Mouse (Mus musculus): ENCODE measurements around the gene Coro2b. TPM values are rescaled to one million over a fixed set of nuclear protein-coding genes. Genes with fewer than 3 reads are reported as not detected.

The Coro2b gene
- polyA plus RNA-seq, 1 experiment from 2014 or later, result 6.3 TPM

GRCm38 (mm10) chr9:62521541-62521940 is 15.3 kb downstream of the Coro2b start:
- H3K4me1 ChIP-seq, result peaks cover 82% of the 10 kb centered on the region
- H3K9me3 ChIP-seq, result no peaks in the 10 kb centered on the region
- peaks cover 6% of the 10 kb centered on the region; the same call in 1 of the 2 replicates for H3K27me3 ChIP-seq (ENCODE audit: insufficient read depth, poor library complexity, severe bottlenecking)
- H3K27ac ChIP-seq, result peak overlapping the region; percentile 74
- no peak overlapping the region for H3K4me3 ChIP-seq
- WGBS, result 48% methylated on average over 9 of the region's 9 CpGs
- H3K36me3 ChIP-seq, result no peaks in the 10 kb centered on the region
- no peak for DNase-seq (ENCODE audit: low spot score)

DNA sequence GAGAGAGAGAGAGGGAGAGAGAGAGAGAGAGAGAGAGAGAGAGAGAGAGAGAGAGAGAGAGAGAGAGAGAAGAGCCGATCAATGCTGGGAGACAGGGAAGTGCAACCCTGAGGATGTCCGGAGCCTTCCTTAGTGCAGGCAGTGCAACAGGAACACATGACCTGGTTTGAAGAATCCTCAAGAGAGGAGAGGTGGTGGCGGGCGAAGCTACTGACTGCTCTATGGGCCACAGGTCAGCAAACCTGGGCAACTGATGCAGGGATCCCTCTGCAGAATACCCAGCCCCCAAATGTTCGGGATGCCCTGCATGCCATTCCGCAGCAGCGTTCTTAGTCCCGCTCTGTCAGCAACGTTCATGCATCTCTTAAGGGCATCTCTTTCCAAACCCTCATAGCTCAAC is 15.9 kb downstream of the Coro2b start:
- H3K9me3 ChIP-seq, result no peaks in the 10 kb centered on the region
- H3K4me1 ChIP-seq, result peaks cover 76% of the 10 kb centered on the region
- H3K27me3 ChIP-seq (ENCODE audit: insufficient read depth, poor library complexity, severe bottlenecking), result peaks cover 6% of the 10 kb centered on the region; the same call in 1 of the 2 replicates
- H3K4me3 ChIP-seq, result no peak overlapping the region
- WGBS, result 24% methylated on average over 9 of the region's 9 CpGs
- no peaks in the 10 kb centered on the region for H3K36me3 ChIP-seq
- H3K27ac ChIP-seq, result peak overlapping the region; percentile 74
- no peak for DNase-seq (ENCODE audit: low spot score)

DNA sequence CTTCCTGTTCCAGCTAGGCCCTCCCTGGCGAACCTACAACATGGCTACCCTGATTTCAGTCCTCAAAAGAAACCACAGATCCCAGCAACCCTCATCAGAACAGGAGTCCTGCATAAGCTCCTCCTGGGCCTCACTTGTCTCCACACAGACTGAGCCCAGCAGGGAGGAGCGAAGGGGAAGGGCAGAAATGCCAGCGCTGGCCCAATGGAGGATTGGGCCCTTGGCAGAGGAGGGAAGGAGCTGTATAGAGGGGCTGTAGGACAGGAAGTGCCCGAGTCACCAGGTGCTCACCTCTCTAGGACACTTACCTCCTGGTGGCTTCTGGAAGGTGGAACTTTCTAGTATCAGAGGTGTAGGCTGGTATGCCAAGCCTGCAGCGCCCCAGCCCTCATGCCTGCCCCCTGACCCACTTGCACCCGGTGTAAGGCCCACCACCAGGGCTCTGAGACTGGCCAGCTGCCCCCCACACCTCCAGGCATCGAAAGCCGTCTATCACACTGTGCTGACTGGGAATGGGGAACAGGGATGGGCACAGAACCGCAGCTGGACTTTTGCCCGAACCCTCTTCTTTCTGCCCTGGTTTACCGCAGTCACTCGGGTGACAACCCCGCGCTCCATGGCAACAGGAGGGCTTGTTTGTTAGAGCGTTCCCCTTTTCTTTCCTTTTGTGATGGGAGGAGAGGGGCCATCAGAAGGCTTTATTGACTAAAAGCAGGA is 16.9 kb downstream of the Coro2b start:
- Histone ChIP-seq H3K4me3 (no peak overlapping the region), H3K9me3 (no peaks in the 10 kb centered on the region), H3K4me1 (peaks cover 68% of the 10 kb centered on the region), H3K27me3 (ENCODE audit: insufficient read depth, poor library complexity, severe bottlenecking) (peaks cover 6% of the 10 kb centered on the region; the same call in 1 of the 2 replicates), H3K36me3 (no peaks in the 10 kb centered on the region), H3K27ac (peak overlapping the region; percentile 37; the same call in 1 of the 2 replicates)
- WGBS, result 72% methylated on average over 15 of the region's 15 CpGs
- DNase-seq (ENCODE audit: low spot score), result no peak

DNA sequence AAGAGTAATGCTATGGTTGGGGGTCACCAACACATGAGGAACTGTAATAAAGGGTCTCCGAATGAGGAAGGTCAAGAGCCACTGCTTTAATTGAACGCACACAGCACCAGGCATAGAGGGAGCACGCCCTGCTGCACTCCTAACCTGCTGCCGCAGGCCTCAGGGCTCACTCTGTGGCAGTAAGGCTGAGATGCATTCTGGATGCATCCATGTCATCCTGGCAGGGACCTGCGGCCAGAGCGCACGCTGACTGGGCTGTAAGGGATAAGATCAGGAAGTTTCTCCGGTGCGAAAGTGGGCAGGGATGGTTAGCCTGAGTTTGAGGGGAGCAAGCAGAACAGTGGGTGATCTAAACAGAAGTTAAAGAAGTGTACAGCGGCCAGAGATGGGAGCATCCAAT is 17.5 kb downstream of the Coro2b start:
- 86% methylated on average over 10 of the region's 10 CpGs for WGBS

GRCm38 (mm10) chr9:62518572-62518971 is 18.3 kb downstream of the Coro2b start:
- Histone ChIP-seq H3K27me3 (ENCODE audit: insufficient read depth, poor library complexity, severe bottlenecking) (peaks cover 2% of the 10 kb centered on the region; the same call in 1 of the 2 replicates), H3K27ac (no peak overlapping the region), H3K36me3 (no peaks in the 10 kb centered on the region), H3K9me3 (no peaks in the 10 kb centered on the region), H3K4me1 (peaks cover 60% of the 10 kb centered on the region), H3K4me3 (no peak overlapping the region)
- 64% methylated on average over 4 of the region's 4 CpGs for WGBS
- no peak for DNase-seq (ENCODE audit: low spot score)

More for the DNA sequence above, 17.5 kb downstream of the Coro2b start:
- H3K27me3 ChIP-seq (ENCODE audit: insufficient read depth, poor library complexity, severe bottlenecking), result peaks cover 6% of the 10 kb centered on the region; the same call in 1 of the 2 replicates
- H3K4me3 ChIP-seq, result no peak overlapping the region
- H3K36me3 ChIP-seq, result no peaks in the 10 kb centered on the region
- DNase-seq (ENCODE audit: low spot score), result no peak
- no peak overlapping the region for H3K27ac ChIP-seq
- H3K4me1 ChIP-seq, result peaks cover 62% of the 10 kb centered on the region
- H3K9me3 ChIP-seq, result no peaks in the 10 kb centered on the region

- no peaks in the 10 kb centered on the region for H3K36me3 ChIP-seq
- H3K9me3 ChIP-seq, result no peaks in the 10 kb centered on the region
- no peaks in the 10 kb centered on the region for H3K27me3 ChIP-seq (ENCODE audit: insufficient read depth, poor library complexity, severe bottlenecking)
- WGBS, result 63% methylated on average over 6 of the region's 6 CpGs
- peaks cover 47% of the 10 kb centered on the region for H3K4me1 ChIP-seq
- no peak overlapping the region for H3K27ac ChIP-seq
- no peak for DNase-seq (ENCODE audit: low spot score)
- H3K4me3 ChIP-seq, result no peak overlapping the region
These were observed 19.5 kb downstream of the Coro2b start for GRCm38 (mm10) chr9:62517112-62517957.

GRCm38 (mm10) chr9:62515138-62515537 is 21.7 kb downstream of the Coro2b start:
- Histone ChIP-seq H3K4me3 (no peak overlapping the region), H3K27me3 (ENCODE audit: insufficient read depth, poor library complexity, severe bottlenecking) (no peaks in the 10 kb centered on the region), H3K36me3 (no peaks in the 10 kb centered on the region), H3K9me3 (no peaks in the 10 kb centered on the region), H3K4me1 (peaks cover 36% of the 10 kb centered on the region), H3K27ac (no peak overlapping the region; the same call in 1 of the 2 replicates)
- no peak for DNase-seq (ENCODE audit: low spot score)
- WGBS, result 86% methylated on average over 7 of the region's 7 CpGs

- no peak for DNase-seq (ENCODE audit: low spot score)
- no peaks in the 10 kb centered on the region for H3K27me3 ChIP-seq (ENCODE audit: insufficient read depth, poor library complexity, severe bottlenecking)
- no peaks in the 10 kb centered on the region for H3K36me3 ChIP-seq
- no peak overlapping the region for H3K27ac ChIP-seq
- 80% methylated on average over 10 of the region's 10 CpGs for WGBS
- no peaks in the 10 kb centered on the region for H3K9me3 ChIP-seq
- H3K4me3 ChIP-seq, result no peak overlapping the region
- H3K4me1 ChIP-seq, result peaks cover 28% of the 10 kb centered on the region
These were observed 23.2 kb downstream of the Coro2b start for GRCm38 (mm10) chr9:62513492-62514133.

DNA sequence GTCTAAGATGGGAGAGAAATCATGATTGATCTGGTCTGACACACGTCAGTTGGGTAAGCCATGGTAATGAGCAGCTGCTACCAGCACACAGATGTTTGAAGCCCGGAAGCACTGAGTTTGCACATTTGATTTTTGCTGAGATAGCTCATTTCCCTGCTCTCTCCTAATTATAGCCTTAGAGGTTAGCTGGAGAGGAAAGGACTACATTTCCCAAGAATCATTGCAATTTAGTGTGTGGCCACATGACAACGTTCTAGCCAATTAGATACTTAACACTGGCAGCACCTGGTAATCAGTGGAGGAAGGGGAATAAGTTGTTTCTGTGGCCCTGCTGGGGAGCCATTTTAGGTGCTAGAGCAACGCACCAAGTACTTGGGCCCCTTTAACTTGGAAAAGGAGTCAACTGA is 26.3 kb downstream of the Coro2b start:
- 61% methylated on average over 4 of the region's 4 CpGs for WGBS
- Histone ChIP-seq H3K4me1 (peaks cover 34% of the 10 kb centered on the region), H3K27ac (no peak overlapping the region), H3K9me3 (no peaks in the 10 kb centered on the region), H3K4me3 (no peak overlapping the region), H3K36me3 (no peaks in the 10 kb centered on the region), H3K27me3 (ENCODE audit: insufficient read depth, poor library complexity, severe bottlenecking) (no peaks in the 10 kb centered on the region)
- DNase-seq (ENCODE audit: low spot score), result no peak

DNA sequence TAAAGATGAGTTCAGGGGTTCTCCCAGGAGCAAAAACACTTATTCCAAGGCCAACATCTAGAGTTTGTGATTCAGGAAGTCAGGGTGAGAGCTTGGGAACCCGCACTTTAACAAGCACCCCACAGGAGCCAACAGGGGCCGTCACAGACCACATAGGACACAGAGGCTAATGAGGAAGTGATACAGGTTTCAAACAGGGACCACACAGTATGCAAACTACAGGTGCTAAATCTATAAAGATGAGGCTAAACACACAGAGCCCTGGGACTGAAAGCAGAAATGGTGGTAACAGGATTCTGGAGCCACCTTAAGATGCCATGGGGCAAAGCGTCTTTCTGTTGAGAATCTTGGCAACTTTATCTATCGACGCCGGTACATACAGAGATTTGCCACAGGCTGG is 27.2 kb downstream of the Coro2b start:
- Histone ChIP-seq H3K9me3 (no peaks in the 10 kb centered on the region), H3K27me3 (ENCODE audit: insufficient read depth, poor library complexity, severe bottlenecking) (no peaks in the 10 kb centered on the region), H3K36me3 (no peaks in the 10 kb centered on the region), H3K4me1 (peaks cover 38% of the 10 kb centered on the region), H3K27ac (no peak overlapping the region), H3K4me3 (no peak overlapping the region)
- WGBS, result 86% methylated on average over 6 of the region's 6 CpGs
- DNase-seq (ENCODE audit: low spot score), result no peak

GRCm38 (mm10) chr9:62508740-62509524 is 27.9 kb downstream of the Coro2b start:
- H3K4me1 ChIP-seq, result peaks cover 37% of the 10 kb centered on the region
- H3K36me3 ChIP-seq, result no peaks in the 10 kb centered on the region
- H3K27me3 ChIP-seq (ENCODE audit: insufficient read depth, poor library complexity, severe bottlenecking), result no peaks in the 10 kb centered on the region
- 84% methylated on average over 10 of the region's 10 CpGs for WGBS
- no peak overlapping the region for H3K27ac ChIP-seq
- DNase-seq (ENCODE audit: low spot score), result no peak
- no peak overlapping the region for H3K4me3 ChIP-seq
- no peaks in the 10 kb centered on the region for H3K9me3 ChIP-seq

- Histone ChIP-seq H3K4me3 (no peak overlapping the region), H3K27me3 (ENCODE audit: insufficient read depth, poor library complexity, severe bottlenecking) (no peaks in the 10 kb centered on the region), H3K36me3 (no peaks in the 10 kb centered on the region), H3K27ac (peak overlapping the region; percentile 75), H3K9me3 (no peaks in the 10 kb centered on the region), H3K4me1 (peaks cover 37% of the 10 kb centered on the region)
- 69% methylated on average over 11 of the region's 11 CpGs for WGBS
- DNase-seq (ENCODE audit: low spot score), result no peak
These were observed 30.3 kb downstream of the Coro2b start for GRCm38 (mm10) chr9:62506467-62507067.

All from heart, embryonic 10.5 days (tissue).